Mouse (Mus musculus) liver, adult 2 months (tissue): ENCODE data around the gene 2300009A05Rik.

Experiments used
- CTCF ChIP-seq: fragments of 200-500 bp; IDR thresholded peaks from 2 replicates; pipeline ENCODE4 v1.5.1; 2011; ENCODE audit warnings: low read depth, low read length, control low read depth
- POLR2A ChIP-seq: fragments of 200-500 bp; IDR thresholded peaks from 2 replicates; pipeline ENCODE4 v1.6.1; 2011; ENCODE audit warnings: low read length, control low read depth; ENCODE audit not compliant: insufficient read depth; ENCODE audit errors: extremely low read depth

- TF ChIP-seq CTCF (no peak), POLR2A (no peak)
Observed at GRCm38 (mm10) chr9:63373315-63373714, 25.7 kb downstream of the 2300009A05Rik start.
